Mouse (Mus musculus) liver, embryonic 12.5 days (tissue): ENCODE data around the gene Lpar6. TPM values are rescaled to one million over a fixed set of nuclear protein-coding genes. Genes with fewer than 3 reads are reported as not detected.

Experiments used
- ATAC-seq: fragments of 200-750 bp; cut with Nextera tagmentation; 2 replicates; pipeline ENCODE4 v1.8.0; 2017; ENCODE audit warnings: moderate number of reproducible peaks, mild to moderate bottlenecking, moderate library complexity
- H3K27ac ChIP-seq: fragments of 300-500 bp; sonication (generic); 2 replicates; pipeline ENCODE4 v1.5.1; 2016; ENCODE audit warnings: mild to moderate bottlenecking
- H3K27me3 ChIP-seq: fragments of 300-500 bp; sonication (generic); replicated peaks from 2 replicates; pipeline ENCODE4 v1.6.1; 2016; ENCODE audit warnings: mild to moderate bottlenecking, moderate library complexity
- H3K36me3 ChIP-seq: fragments of 300-500 bp; sonication (generic); 2 replicates; pipeline ENCODE4 v1.6.1; 2016; ENCODE audit warnings: mild to moderate bottlenecking, moderate library complexity
- H3K4me1 ChIP-seq: fragments of 300-500 bp; sonication (generic); 2 replicates; pipeline ENCODE4 v1.6.1; 2016
- H3K4me2 ChIP-seq: fragments of 300-500 bp; sonication (generic); 2 replicates; pipeline ENCODE4 v1.6.1; 2016; ENCODE audit warnings: mild to moderate bottlenecking, moderate library complexity
- H3K4me3 ChIP-seq: fragments of 300-500 bp; sonication (generic); 2 replicates; pipeline ENCODE4 v1.5.1; 2016; ENCODE audit warnings: mild to moderate bottlenecking, moderate library complexity
- H3K9ac ChIP-seq: fragments of 300-500 bp; sonication (generic); 2 replicates; pipeline ENCODE4 v1.6.1; 2016; ENCODE audit warnings: mild to moderate bottlenecking, moderate library complexity
- H3K9me3 ChIP-seq: fragments of 300-500 bp; sonication (generic); replicated peaks from 2 replicates; pipeline ENCODE4 v1.6.1; 2016; ENCODE audit warnings: mild to moderate bottlenecking, moderate library complexity
- WGBS: fragments of 180-500 bp; shearing (Covaris S2); methylation state at CpG from one replicate; pipeline ENCODE4 v1.1.7; 2016; ENCODE audit not compliant: insufficient replicate concordance; 5-methylcytosine and 5-hydroxymethylcytosine counted together
- microRNA counts: library from miRNA; unstranded; fragments of <30 nt; microRNA quantifications from one replicate; lab custom pipeline; 2017
- microRNA-seq: library from miRNA; unstranded; fragments of <30 nt; microRNA quantifications from one replicate; pipeline ENCODE4, GENCODE M21; 2017
- polyA plus RNA-seq: library from polyadenylated mRNA; unstranded; fragments of >200 nt; fragmentation: Nextera tagmentation; extraction: Ambion mirVana; gene quantifications from 2 replicates; pipeline ENCODE4 v1.2.1, GENCODE M21; 2016

The Lpar6 gene
- polyA plus RNA-seq, 1 experiment from 2014 or later = 5.5 TPM

- WGBS = 65% methylated on average over 4 of the region's 4 CpGs
- no peak for ATAC-seq
- no peaks in the 10 kb centered on the region for H3K9me3 ChIP-seq
- no peak overlapping the region for H3K4me2 ChIP-seq
- H3K4me1 ChIP-seq = peaks cover 5% of the 10 kb centered on the region
- H3K36me3 ChIP-seq = peaks cover 23% of the 10 kb centered on the region
- H3K9ac ChIP-seq = no peak overlapping the region
- no peaks in the 10 kb centered on the region for H3K27me3 ChIP-seq
- no peak overlapping the region for H3K27ac ChIP-seq
- H3K4me3 ChIP-seq = no peak overlapping the region
Measured at GRCm38 (mm10) chr14:73258181-73258580, 20.5 kb downstream of the Lpar6 start.

- Histone ChIP-seq H3K4me1 (no peaks in the 10 kb centered on the region), H3K9me3 (no peaks in the 10 kb centered on the region), H3K4me2 (no peak overlapping the region), H3K36me3 (peaks cover 46% of the 10 kb centered on the region), H3K27me3 (no peaks in the 10 kb centered on the region), H3K4me3 (no peak overlapping the region), H3K9ac (no peak overlapping the region), H3K27ac (no peak overlapping the region)
- no peak for ATAC-seq
- 88% methylated on average over 9 of the region's 9 CpGs for WGBS
Measured at GRCm38 (mm10) chr14:73262210-73262609, 24.5 kb downstream of the Lpar6 start.

GRCm38 (mm10) chr14:73266166-73266565 is 28.5 kb downstream of the Lpar6 start:
- no peak overlapping the region for H3K9ac ChIP-seq
- no peak overlapping the region for H3K4me3 ChIP-seq
- H3K4me2 ChIP-seq = no peak overlapping the region
- ATAC-seq = no peak
- no peak overlapping the region for H3K27ac ChIP-seq
- no peaks in the 10 kb centered on the region for H3K27me3 ChIP-seq
- peaks cover 63% of the 10 kb centered on the region for H3K36me3 ChIP-seq
- no peaks in the 10 kb centered on the region for H3K9me3 ChIP-seq
- no peaks in the 10 kb centered on the region for H3K4me1 ChIP-seq
- WGBS = 68% methylated on average over 3 of the region's 3 CpGs

GRCm38 (mm10) chr14:73271807-73272206 is 34.1 kb downstream of the Lpar6 start:
- H3K4me1 ChIP-seq = no peaks in the 10 kb centered on the region
- H3K9ac ChIP-seq = no peak overlapping the region
- no peaks in the 10 kb centered on the region for H3K27me3 ChIP-seq
- H3K4me3 ChIP-seq = no peak overlapping the region
- peaks cover 53% of the 10 kb centered on the region for H3K36me3 ChIP-seq
- no peak overlapping the region for H3K27ac ChIP-seq
- no peak for ATAC-seq
- no peak overlapping the region for H3K4me2 ChIP-seq
- no peaks in the 10 kb centered on the region for H3K9me3 ChIP-seq
- WGBS = 84% methylated on average over 5 of the region's 5 CpGs

- Histone ChIP-seq H3K9me3 (no peaks in the 10 kb centered on the region), H3K27me3 (no peaks in the 10 kb centered on the region), H3K36me3 (peaks cover 56% of the 10 kb centered on the region), H3K9ac (no peak overlapping the region), H3K4me1 (no peaks in the 10 kb centered on the region), H3K4me3 (no peak overlapping the region), H3K27ac (no peak overlapping the region), H3K4me2 (no peak overlapping the region)
- ATAC-seq = no peak
- 84% methylated on average over 6 of the region's 6 CpGs for WGBS
Measured at GRCm38 (mm10) chr14:73279096-73279495, 41.4 kb downstream of the Lpar6 start.

GRCm38 (mm10) chr14:73280996-73281395 is 43.3 kb downstream of the Lpar6 start:
- H3K4me2 ChIP-seq = no peak overlapping the region
- peaks cover 56% of the 10 kb centered on the region for H3K36me3 ChIP-seq
- no peak overlapping the region for H3K9ac ChIP-seq
- WGBS = 36% methylated on average over 1 of the region's 1 CpGs
- ATAC-seq = no peak
- no peaks in the 10 kb centered on the region for H3K27me3 ChIP-seq
- H3K27ac ChIP-seq = no peak overlapping the region
- H3K4me3 ChIP-seq = no peak overlapping the region
- no peaks in the 10 kb centered on the region for H3K4me1 ChIP-seq
- no peaks in the 10 kb centered on the region for H3K9me3 ChIP-seq

- no peaks in the 10 kb centered on the region for H3K4me1 ChIP-seq
Measured at GRCm38 (mm10) chr14:73289915-73290314, 52.2 kb downstream of the Lpar6 start.

GRCm38 (mm10) chr14:73292434-73292833 is 54.7 kb downstream of the Lpar6 start:
- WGBS = 69% methylated on average over 1 of the region's 1 CpGs
- no peaks in the 10 kb centered on the region for H3K27me3 ChIP-seq
- H3K36me3 ChIP-seq = peaks cover 56% of the 10 kb centered on the region
- no peaks in the 10 kb centered on the region for H3K9me3 ChIP-seq
- H3K4me2 ChIP-seq = no peak overlapping the region
- no peak for ATAC-seq
- no peak overlapping the region for H3K9ac ChIP-seq
- no peak overlapping the region for H3K4me3 ChIP-seq
- H3K27ac ChIP-seq = no peak overlapping the region
- H3K4me1 ChIP-seq = no peaks in the 10 kb centered on the region

More at GRCm38 (mm10) chr14:73289915-73290314, 52.2 kb downstream of the Lpar6 start:
- no peak overlapping the region for H3K4me3 ChIP-seq
- H3K36me3 ChIP-seq = peaks cover 54% of the 10 kb centered on the region
- no peaks in the 10 kb centered on the region for H3K9me3 ChIP-seq
- no peak for ATAC-seq
- no peak overlapping the region for H3K9ac ChIP-seq
- 51% methylated on average over 2 of the region's 2 CpGs for WGBS
- no peak overlapping the region for H3K27ac ChIP-seq
- H3K27me3 ChIP-seq = no peaks in the 10 kb centered on the region
- no peak overlapping the region for H3K4me2 ChIP-seq

MicroRNAs within 50 kb of the gene (microRNA counts, 519-probe panel; counts per million panel counts)
- microRNA mmu-miR-687 (lab: Ali Mortazavi, UCI) = 582 counts per million, percentile 70 among the panel's probes with 10 or more counts

Small RNAs within 50 kb of the gene (microRNA-seq; reads per million reads assigned to microRNA genes)
- gene Mir687 = not detected

Other genes with a start within 250 kb of the Lpar6 start
- 0.29 and 0.30 TPM in 2 replicates for gene Cysltr2, start 188.8 kb upstream of the Lpar6 start, polyA plus RNA-seq
- 27.9 and 28.9 TPM in 2 replicates for gene Rcbtb2, start 114.9 kb upstream of the Lpar6 start, polyA plus RNA-seq
- 30.1 and 33.3 TPM in 2 replicates for gene Rb1, start 87.9 kb downstream of the Lpar6 start, polyA plus RNA-seq
- 395 and 399 TPM in 2 replicates for gene Itm2b, start 147.4 kb downstream of the Lpar6 start, polyA plus RNA-seq